Comparison of ENCODE assay signal across 8 mouse cellular contexts in genomic region chr9:89178833-89179232, GRCm38 (mm10). TPM values are rescaled to one million over a fixed set of nuclear protein-coding genes. Genes with fewer than 3 reads are reported as not detected.
A peak's percentile ranks its signal among the peaks of the same experiment; 100 is the strongest.
DNase-seq lines count a peak whose midpoint lies in the region; ATAC-seq and TF ChIP-seq lines count a peak whose summit lies in the region.
"Not testable (repeated sequence)": the region's sequence is repeated elsewhere in the genome, so short reads cannot be mapped to it uniquely, and the experiment has no call there.

No protein-coding gene starts in this region.

- DNase-seq in MEL-GATA-1-ER (ENCODE audit: extremely low read depth, low read depth), result peak; percentile 0
- DNase-seq in cerebellum, adult 11-12 months, result peak; percentile 33
- peak; percentile 68 to 73 for DNase-seq in frontal cortex, postnatal 25 days (ENCODE audit: low spot score in 2 of 2)
- DNase-seq in hindbrain, postnatal 0 days (ENCODE audit: low spot score), result not testable (repeated sequence)
- DNase-seq in layer of hippocampus, postnatal 14 days (ENCODE audit: low spot score in 2 of 2), result peak; percentile 53 to 75
- DNase-seq in lung, postnatal 14 days, result peak; percentile 86
- DNase-seq in retina, postnatal 1 day, result peak; percentile 3
- DNase-seq in thymus, postnatal 14 days, result peak; percentile 69

- peak; percentile 36; the same call in 1 of the 2 replicates for TF ChIP-seq CTCF in hindbrain, postnatal 0 days (IDR thresholded peaks at IDR 0.05; ENCODE audit: low read depth)

- not testable (repeated sequence) for H3K4me3 ChIP-seq in hindbrain, postnatal 0 days (ENCODE audit: low read length)

- not testable (repeated sequence) for H3K36me3 ChIP-seq in hindbrain, postnatal 0 days (ENCODE audit: insufficient read depth, low read length)

- not testable (repeated sequence) for H3K27ac ChIP-seq in hindbrain, postnatal 0 days

- not testable (repeated sequence) for H3K9me3 ChIP-seq in hindbrain, postnatal 0 days (ENCODE audit: low read length)

- not testable (repeated sequence) for H3K4me1 ChIP-seq in hindbrain, postnatal 0 days (ENCODE audit: insufficient read depth, low read length)

- not testable (repeated sequence) for H3K9ac ChIP-seq in hindbrain, postnatal 0 days (replicated peaks; ENCODE audit: low read length)

- H3K27me3 ChIP-seq in hindbrain, postnatal 0 days (ENCODE audit: insufficient read depth, low read length), result not testable (repeated sequence)

- H3K4me2 ChIP-seq in hindbrain, postnatal 0 days (ENCODE audit: low read depth, low read length), result not testable (repeated sequence)

- WGBS in hindbrain, postnatal 0 days, result 32% methylated on average over 2 of the region's 3 CpGs

- not testable (repeated sequence) for ATAC-seq in hindbrain, postnatal 0 days

RNA-seq across cellular contexts. Expression of gene Bcl2a1b, which starts 20.2 kb away (rescaled TPM):
- total RNA-seq in hindbrain, postnatal 0 days (2014; rRNA removed), result 0.16 TPM in 1 of 2 replicates, not detected in the other
- polyA plus RNA-seq in hindbrain, postnatal 0 days (2015; fragmentation: Nextera tagmentation; extraction: Ambion mirVana), result 2.4 and 2.6 TPM in 2 replicates
- total RNA-seq in layer of hippocampus, postnatal 14 days (2021), result not detected

RNA-seq across cellular contexts. Expression of gene Gm29094, which starts 20.3 kb away (rescaled TPM):
- 2.0 TPM in 1 of 2 replicates, not detected in the other for total RNA-seq in hindbrain, postnatal 0 days (2014; rRNA removed)
- polyA plus RNA-seq in hindbrain, postnatal 0 days (2015; fragmentation: Nextera tagmentation; extraction: Ambion mirVana), result not detected in 2 replicates
- not detected for total RNA-seq in layer of hippocampus, postnatal 14 days (2021)

RNA-seq across cellular contexts. Expression of gene Mthfs, which starts 31.6 kb away (rescaled TPM):
- 5.3 and 11.1 TPM in 2 replicates for total RNA-seq in hindbrain, postnatal 0 days (2014; rRNA removed)
- polyA plus RNA-seq in hindbrain, postnatal 0 days (2015; fragmentation: Nextera tagmentation; extraction: Ambion mirVana), result 22.5 and 23.7 TPM in 2 replicates
- total RNA-seq in layer of hippocampus, postnatal 14 days (2021), result 10 to 100 TPM; 32.6 to 36.8 TPM
